Mouse (Mus musculus) embryonic facial prominence, embryonic 11.5 days (tissue): ENCODE results near the gene Ccdc169. TPM values are rescaled to one million over a fixed set of nuclear protein-coding genes. Genes with fewer than 3 reads are reported as not detected.
A peak's percentile ranks its signal among the peaks of the same experiment; 100 is the strongest.

Experiments used
- ATAC-seq: fragments of 200-750 bp; cut with Nextera tagmentation; replicated peaks from 2 replicates; pipeline ENCODE4 v1.8.0; 2017; ENCODE audit warnings: low read depth; ENCODE audit not compliant: insufficient number of reproducible peaks, low FRiP score, low TSS enrichment
- DNase-seq: peaks from one replicate; pipeline ENCODE4 v3.0.0-alpha.2; 2015; ENCODE audit warnings: low spot score
- H3K27ac ChIP-seq: fragments of 300-500 bp; sonication (generic); replicated peaks from 2 replicates; pipeline ENCODE4 v1.5.1; 2014; ENCODE audit warnings: mild to moderate bottlenecking, low read depth, low read length, control low read depth
- H3K27me3 ChIP-seq: fragments of 300-500 bp; sonication (generic); 2 replicates; pipeline ENCODE4 v1.6.1; 2014; ENCODE audit warnings: mild to moderate bottlenecking, low read length, moderate library complexity, mixed read lengths; ENCODE audit not compliant: control insufficient read depth, insufficient read depth
- H3K36me3 ChIP-seq: fragments of 300-500 bp; sonication (generic); replicated peaks from 2 replicates; pipeline ENCODE4 v1.6.1; 2014; ENCODE audit warnings: low read depth, mild to moderate bottlenecking, low read length, moderate library complexity, mixed read lengths; ENCODE audit not compliant: control insufficient read depth, insufficient read depth
- H3K4me1 ChIP-seq: fragments of 300-500 bp; sonication (generic); 2 replicates; pipeline ENCODE4 v1.6.1; 2014; ENCODE audit warnings: low read length, mixed read lengths; ENCODE audit not compliant: control insufficient read depth, insufficient read depth
- H3K4me2 ChIP-seq: fragments of 300-500 bp; sonication (generic); 2 replicates; pipeline ENCODE4 v1.6.1; 2014; ENCODE audit warnings: low read depth, mild to moderate bottlenecking, control low read depth, low read length, moderate library complexity
- H3K4me3 ChIP-seq: fragments of 300-500 bp; sonication (generic); 2 replicates; pipeline ENCODE4 v1.5.1; 2014; ENCODE audit warnings: low read depth, low read length, control low read depth
- H3K9ac ChIP-seq: fragments of 300-500 bp; sonication (generic); replicated peaks from 2 replicates; pipeline ENCODE4 v1.6.1; 2014; ENCODE audit warnings: mild to moderate bottlenecking, control low read depth, low read length
- H3K9me3 ChIP-seq: fragments of 300-500 bp; sonication (generic); replicated peaks from 2 replicates; pipeline ENCODE4 v1.6.1; 2016; ENCODE audit warnings: mild to moderate bottlenecking, low read length, inconsistent platforms, mixed read lengths; ENCODE audit not compliant: control insufficient read depth
- WGBS: fragments of 180-500 bp; shearing (Covaris S2); extraction: QIAGEN DNeasy Blood & Tissue Kit; methylation state at CpG from one replicate; pipeline ENCODE4 v1.1.7; 2014; 5-methylcytosine and 5-hydroxymethylcytosine counted together
- microRNA-seq: library from miRNA; unstranded; fragments of <30 nt; microRNA quantifications from one replicate; pipeline ENCODE4, GENCODE M21; 2016; ENCODE audit warnings: borderline number of aligned reads
- polyA plus RNA-seq: library from polyadenylated mRNA; unstranded; fragments of >200 nt; fragmentation: Nextera tagmentation; extraction: Ambion mirVana; gene quantifications from 2 replicates; pipeline ENCODE4 v1.2.1, GENCODE M21; 2014

Gene Ccdc169
- polyA plus RNA-seq, 1 experiment from 2014 or later, result 0.07 TPM

DNA sequence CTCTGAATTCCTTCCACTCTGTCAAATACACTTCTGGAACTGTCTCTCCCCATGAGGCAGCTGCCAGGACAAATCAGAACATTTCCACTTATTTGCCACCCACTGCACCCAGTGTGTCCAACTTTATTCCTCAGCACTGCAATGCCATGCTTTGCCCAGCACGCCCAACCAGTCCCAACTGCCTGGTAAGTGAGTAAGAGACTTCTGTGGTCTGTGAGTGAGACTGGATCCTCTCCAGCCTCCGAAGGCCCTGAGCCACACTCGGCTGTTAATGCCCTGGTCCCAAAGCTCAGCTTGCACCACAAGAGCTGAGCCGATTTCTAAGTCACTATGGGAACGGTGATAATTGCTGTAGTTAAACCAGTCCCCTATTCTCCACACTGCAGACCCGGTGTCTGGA is 70.5 kb downstream of the Ccdc169 start:
- DNase-seq (no peak), ATAC-seq (no peak)
- WGBS, result 57% methylated on average over 6 of the region's 6 CpGs

DNA sequence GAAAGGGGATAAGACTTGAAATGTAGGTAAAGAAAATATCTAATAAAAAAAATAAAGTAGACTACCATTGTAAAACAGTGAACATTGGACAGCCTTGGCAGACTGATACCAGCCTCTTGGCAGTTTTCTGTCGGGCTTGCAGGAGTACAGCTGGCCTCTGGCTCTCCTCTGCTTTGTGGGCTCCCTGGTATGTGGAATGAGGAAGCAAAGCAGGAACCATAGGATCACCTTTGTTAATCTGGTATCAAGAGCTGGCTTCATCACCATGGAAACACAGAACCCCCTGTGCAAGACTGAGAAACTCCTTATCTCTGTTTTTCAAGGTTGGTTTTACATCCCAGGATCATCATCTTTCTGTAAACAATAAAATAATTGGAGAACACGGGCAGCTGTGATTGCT is 75.1 kb downstream of the Ccdc169 start:
- Histone ChIP-seq H3K27ac (no peak overlapping the region), H3K27me3 (no peaks in the 10 kb centered on the region), H3K4me1 (no peaks in the 10 kb centered on the region), H3K9ac (no peak overlapping the region), H3K4me3 (no peak overlapping the region), H3K9me3 (no peaks in the 10 kb centered on the region), H3K36me3 (no peaks in the 10 kb centered on the region), H3K4me2 (no peak overlapping the region)
- ATAC-seq, result no peak
- WGBS, result 25% methylated on average over 2 of the region's 2 CpGs
- no peak for DNase-seq

More for the DNA sequence above, 70.5 kb downstream of the Ccdc169 start:
- no peak overlapping the region for H3K9ac ChIP-seq
- no peak overlapping the region for H3K27ac ChIP-seq
- no peak overlapping the region for H3K4me3 ChIP-seq
- no peaks in the 10 kb centered on the region for H3K9me3 ChIP-seq
- no peaks in the 10 kb centered on the region for H3K27me3 ChIP-seq
- H3K4me2 ChIP-seq, result no peak overlapping the region
- H3K36me3 ChIP-seq, result no peaks in the 10 kb centered on the region
- no peaks in the 10 kb centered on the region for H3K4me1 ChIP-seq

- no peaks in the 10 kb centered on the region for H3K27me3 ChIP-seq
- H3K36me3 ChIP-seq, result no peaks in the 10 kb centered on the region
- no peak overlapping the region for H3K4me2 ChIP-seq
- DNase-seq, result peak; percentile 48
- no peak overlapping the region for H3K4me3 ChIP-seq
- no peaks in the 10 kb centered on the region for H3K9me3 ChIP-seq
- 55% methylated on average over 4 of the region's 4 CpGs for WGBS
- no peaks in the 10 kb centered on the region for H3K4me1 ChIP-seq
- no peak overlapping the region for H3K9ac ChIP-seq
- ATAC-seq, result no peak
- H3K27ac ChIP-seq, result no peak overlapping the region
Measured at GRCm38 (mm10) chr3:55213785-55214184, 76.6 kb downstream of the Ccdc169 start.

GRCm38 (mm10) chr3:55214413-55214812 is 77.3 kb downstream of the Ccdc169 start:
- WGBS, result 84% methylated on average over 6 of the region's 6 CpGs
- ATAC-seq, result no peak

GRCm38 (mm10) chr3:55222502-55222901 is 85.4 kb downstream of the Ccdc169 start:
- Histone ChIP-seq H3K27ac (no peak overlapping the region), H3K4me1 (no peaks in the 10 kb centered on the region), H3K4me2 (no peak overlapping the region), H3K27me3 (no peaks in the 10 kb centered on the region), H3K9ac (no peak overlapping the region), H3K4me3 (no peak overlapping the region), H3K36me3 (no peaks in the 10 kb centered on the region), H3K9me3 (no peaks in the 10 kb centered on the region)
- DNase-seq (no peak), ATAC-seq (no peak)
- WGBS, result 87% methylated on average over 2 of the region's 2 CpGs

More at GRCm38 (mm10) chr3:55214413-55214812, 77.3 kb downstream of the Ccdc169 start:
- Histone ChIP-seq H3K9ac (no peak overlapping the region), H3K27ac (no peak overlapping the region), H3K4me1 (no peaks in the 10 kb centered on the region), H3K9me3 (no peaks in the 10 kb centered on the region), H3K36me3 (no peaks in the 10 kb centered on the region), H3K4me2 (no peak overlapping the region), H3K27me3 (no peaks in the 10 kb centered on the region), H3K4me3 (no peak overlapping the region)
- no peak for DNase-seq

Small RNAs within 50 kb of the gene (microRNA-seq; reads per million reads assigned to microRNA genes)
- not detected for gene Gm22029

Other genes with a start within 250 kb of the Ccdc169 start
- 0.32 and 0.60 TPM in 2 replicates for gene Sertm1, start 221.5 kb upstream of the Ccdc169 start, polyA plus RNA-seq
- gene Ccna1, start 81.8 kb upstream of the Ccdc169 start, polyA plus RNA-seq, result 2.2 and 2.6 TPM in 2 replicates
- gene Spg20, start 25.2 kb upstream of the Ccdc169 start, polyA plus RNA-seq, result 77.7 and 84.8 TPM in 2 replicates
- not detected in 2 replicates for gene Sohlh2, start 44.7 kb downstream of the Ccdc169 start, polyA plus RNA-seq
- 32.9 and 37.8 TPM in 2 replicates for gene Dclk1, start 105.0 kb downstream of the Ccdc169 start, polyA plus RNA-seq